Mouse (Mus musculus) midbrain, embryonic 13.5 days (tissue): ENCODE data around the gene Itpr2. TPM values are rescaled to one million over a fixed set of nuclear protein-coding genes. Genes with fewer than 3 reads are reported as not detected.

Source experiments
- ATAC-seq: fragments of 200-750 bp; cut with Nextera tagmentation; 2 replicates; pipeline ENCODE4 v1.8.0; 2017; ENCODE audit warnings: mild to moderate bottlenecking, moderate TSS enrichment, moderate library complexity
- H3K27ac ChIP-seq: fragments of 300-500 bp; sonication (generic); 2 replicates; pipeline ENCODE4 v1.5.1; 2015; ENCODE audit warnings: inconsistent platforms, mild to moderate bottlenecking, moderate library complexity
- H3K27me3 ChIP-seq: fragments of 300-500 bp; sonication (generic); 2 replicates; pipeline ENCODE4 v1.6.1; 2015; ENCODE audit warnings: mild to moderate bottlenecking, inconsistent platforms
- H3K36me3 ChIP-seq: fragments of 300-500 bp; sonication (generic); 2 replicates; pipeline ENCODE4 v1.6.1; 2015; ENCODE audit warnings: mild to moderate bottlenecking, inconsistent platforms
- H3K4me1 ChIP-seq: fragments of 300-500 bp; sonication (generic); replicated peaks from 2 replicates; pipeline ENCODE4 v1.6.1; 2015; ENCODE audit warnings: inconsistent platforms
- H3K4me2 ChIP-seq: fragments of 300-500 bp; sonication (generic); replicated peaks from 2 replicates; pipeline ENCODE4 v1.6.1; 2015; ENCODE audit warnings: moderate library complexity, mild to moderate bottlenecking, inconsistent platforms
- H3K4me3 ChIP-seq: fragments of 300-500 bp; sonication (generic); replicated peaks from 2 replicates; pipeline ENCODE4 v1.5.1; 2015; ENCODE audit warnings: mild to moderate bottlenecking, inconsistent platforms
- H3K9ac ChIP-seq: fragments of 300-500 bp; sonication (generic); replicated peaks from 2 replicates; pipeline ENCODE4 v1.6.1; 2015; ENCODE audit warnings: mild to moderate bottlenecking, inconsistent platforms
- H3K9me3 ChIP-seq: fragments of 300-500 bp; sonication (generic); 2 replicates; pipeline ENCODE4 v1.6.1; 2016; ENCODE audit warnings: mild to moderate bottlenecking, inconsistent platforms
- WGBS: fragments of 180-500 bp; shearing (Covaris S2); methylation state at CpG from one replicate; pipeline ENCODE4 v1.1.7; 2015; 5-methylcytosine and 5-hydroxymethylcytosine counted together
- polyA plus RNA-seq: library from polyadenylated mRNA; unstranded; fragments of >200 nt; fragmentation: Nextera tagmentation; extraction: Ambion mirVana; gene quantifications from 2 replicates; pipeline ENCODE4 v1.2.1, GENCODE M21; 2015

The Itpr2 gene
- polyA plus RNA-seq, 1 experiment from 2014 or later: 4.5 TPM

DNA sequence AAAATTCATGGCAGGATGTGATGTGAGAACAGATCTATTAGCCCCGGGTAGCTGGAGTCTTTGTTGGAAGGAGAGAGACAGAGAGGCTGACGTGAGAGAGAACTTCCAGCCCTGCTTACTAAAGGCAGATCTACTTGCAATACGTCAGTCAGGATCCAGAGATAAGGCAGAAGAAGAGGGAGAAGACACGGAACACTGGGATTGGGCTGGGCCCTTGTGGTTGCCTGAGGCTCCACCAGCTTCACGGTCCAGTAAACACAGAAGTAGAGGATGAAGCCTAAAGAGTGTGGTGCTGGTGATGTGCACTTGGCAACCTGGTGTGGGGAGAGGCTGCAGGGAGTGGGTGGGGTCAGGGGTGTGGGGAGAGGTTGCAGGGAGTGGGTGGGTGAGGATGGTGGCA is 349.2 kb downstream of the Itpr2 start:
- H3K4me3 ChIP-seq: no peak overlapping the region
- no peaks in the 10 kb centered on the region for H3K4me1 ChIP-seq
- H3K9me3 ChIP-seq: no peaks in the 10 kb centered on the region
- no peak for ATAC-seq
- no peaks in the 10 kb centered on the region for H3K27me3 ChIP-seq
- H3K4me2 ChIP-seq: no peak overlapping the region
- H3K9ac ChIP-seq: no peak overlapping the region
- WGBS: 74% methylated on average over 5 of the region's 5 CpGs
- no peak overlapping the region for H3K27ac ChIP-seq
- H3K36me3 ChIP-seq: no peaks in the 10 kb centered on the region

DNA sequence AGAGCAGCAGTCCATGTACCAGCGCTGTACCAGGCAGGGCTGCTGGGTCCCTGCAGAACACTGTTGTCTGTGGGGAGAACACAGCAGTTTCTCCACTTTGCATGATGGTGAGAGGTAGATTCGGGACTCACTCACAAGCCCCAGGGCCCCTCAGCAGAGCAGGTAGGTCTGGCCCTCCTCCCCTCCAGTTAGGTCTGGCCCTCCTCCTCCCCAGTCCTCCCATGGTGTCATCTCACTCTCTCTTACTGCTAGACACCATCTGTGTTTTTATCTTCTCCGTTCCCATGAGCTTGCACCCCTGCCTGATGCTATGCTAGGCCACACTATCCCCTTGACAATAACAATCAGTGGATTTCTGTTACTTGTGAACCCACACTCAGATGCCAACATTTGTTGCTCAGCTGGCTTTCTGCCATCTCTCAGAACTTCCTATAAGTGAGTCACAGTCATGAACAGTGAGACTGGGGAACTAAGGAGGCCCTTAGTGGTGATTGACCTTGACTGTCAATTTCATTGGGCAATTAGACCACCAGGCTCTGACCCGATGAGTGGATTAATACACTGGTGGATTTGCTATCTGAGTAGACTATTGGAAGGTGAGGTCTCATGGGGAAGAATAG is 360.9 kb downstream of the Itpr2 start:
- H3K27me3 ChIP-seq: no peaks in the 10 kb centered on the region
- H3K4me1 ChIP-seq: peaks cover 17% of the 10 kb centered on the region
- H3K27ac ChIP-seq: no peak overlapping the region
- ATAC-seq: no peak
- no peak overlapping the region for H3K4me2 ChIP-seq
- 84% methylated on average over 4 of the region's 4 CpGs for WGBS
- peaks cover 8% of the 10 kb centered on the region; the same call in 1 of the 2 replicates for H3K9me3 ChIP-seq
- no peak overlapping the region for H3K9ac ChIP-seq
- no peak overlapping the region for H3K4me3 ChIP-seq
- peaks cover 2% of the 10 kb centered on the region; the same call in 1 of the 2 replicates for H3K36me3 ChIP-seq

DNA sequence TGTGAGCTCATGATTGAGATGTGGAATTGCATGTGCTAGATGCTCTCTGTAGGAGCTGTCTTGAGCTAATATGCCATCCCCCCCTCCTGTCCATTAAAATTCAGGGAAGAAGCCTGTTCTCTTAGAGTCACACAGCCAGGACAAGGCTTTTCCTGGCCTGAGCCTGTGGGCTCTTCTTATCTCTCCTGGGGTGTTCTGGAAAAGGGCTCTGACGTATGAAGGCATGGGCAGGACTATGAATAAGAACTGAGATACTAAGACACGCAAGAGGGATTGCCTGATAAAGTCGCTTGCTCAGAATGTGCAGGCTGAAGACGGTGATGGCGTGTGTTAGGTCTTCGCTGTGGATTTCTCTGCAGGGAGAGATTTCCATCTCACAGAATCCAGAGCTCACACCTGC is 361.9 kb downstream of the Itpr2 start:
- H3K9ac ChIP-seq: no peak overlapping the region
- H3K36me3 ChIP-seq: no peaks in the 10 kb centered on the region
- peaks cover 25% of the 10 kb centered on the region for H3K4me1 ChIP-seq
- no peak for ATAC-seq
- WGBS: 76% methylated on average over 6 of the region's 6 CpGs
- H3K27ac ChIP-seq: no peak overlapping the region
- H3K4me2 ChIP-seq: no peak overlapping the region
- H3K9me3 ChIP-seq: 0 out of 2 replicates have a peak, but pooled peaks cover 4% of the 10 kb centered on the region
- no peaks in the 10 kb centered on the region for H3K27me3 ChIP-seq
- H3K4me3 ChIP-seq: no peak overlapping the region

DNA sequence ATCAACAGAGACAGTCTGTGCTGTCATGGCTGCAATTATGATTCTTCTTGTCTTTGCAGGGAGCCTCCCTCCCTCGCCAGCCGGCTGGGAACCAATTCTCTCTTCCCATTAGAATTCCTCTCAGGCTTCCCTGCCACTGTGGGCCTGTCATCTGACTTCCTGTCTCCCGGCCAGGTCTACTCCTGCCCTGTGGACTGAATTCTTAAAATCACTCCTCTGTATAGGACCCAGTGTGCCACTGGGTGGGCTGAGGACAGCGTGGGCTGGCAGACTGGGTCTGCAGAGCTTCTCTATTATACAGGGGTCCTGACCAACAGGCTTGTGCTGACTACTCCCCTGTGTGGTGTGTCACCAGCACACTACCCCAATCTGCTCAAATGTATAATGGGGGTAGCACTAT is 365.4 kb downstream of the Itpr2 start:
- Histone ChIP-seq H3K27me3 (no peaks in the 10 kb centered on the region), H3K4me2 (peak overlapping the region; percentile 34), H3K36me3 (no peaks in the 10 kb centered on the region), H3K9me3 (no peaks in the 10 kb centered on the region), H3K9ac (peak overlapping the region; percentile 15; the same call in 1 of the 2 replicates), H3K27ac (peak overlapping the region; percentile 71), H3K4me3 (no peak overlapping the region), H3K4me1 (peaks cover 38% of the 10 kb centered on the region)
- ATAC-seq: peak; percentile 89
- WGBS: 21% methylated on average over 4 of the region's 4 CpGs

DNA sequence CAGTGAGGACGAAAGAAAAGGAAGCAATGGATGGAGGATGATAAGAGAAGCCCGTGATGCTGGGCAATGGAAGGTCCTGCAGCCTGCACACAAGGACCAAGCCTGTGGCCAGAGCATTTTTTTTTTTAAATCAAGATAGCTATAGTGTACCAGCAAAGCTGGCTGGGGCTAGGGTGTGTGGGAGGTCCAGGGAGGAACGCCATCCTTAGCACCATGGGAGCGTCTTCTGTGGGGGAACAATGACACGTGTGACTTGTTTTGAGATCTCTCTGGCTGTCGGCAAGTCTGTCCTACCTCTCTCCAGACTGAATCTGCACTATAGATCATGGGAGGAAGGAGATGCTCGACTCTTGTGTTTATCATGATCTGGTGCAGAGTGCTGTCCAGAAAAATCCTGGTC is 365.8 kb downstream of the Itpr2 start:
- Histone ChIP-seq H3K9me3 (no peaks in the 10 kb centered on the region), H3K4me1 (peaks cover 38% of the 10 kb centered on the region), H3K9ac (peak overlapping the region; percentile 15; the same call in 1 of the 2 replicates), H3K4me2 (peak overlapping the region; percentile 34), H3K36me3 (no peaks in the 10 kb centered on the region), H3K27me3 (no peaks in the 10 kb centered on the region), H3K4me3 (no peak overlapping the region), H3K27ac (peak overlapping the region; percentile 71)
- 33% methylated on average over 7 of the region's 7 CpGs for WGBS
- ATAC-seq: peak; percentile 55

DNA sequence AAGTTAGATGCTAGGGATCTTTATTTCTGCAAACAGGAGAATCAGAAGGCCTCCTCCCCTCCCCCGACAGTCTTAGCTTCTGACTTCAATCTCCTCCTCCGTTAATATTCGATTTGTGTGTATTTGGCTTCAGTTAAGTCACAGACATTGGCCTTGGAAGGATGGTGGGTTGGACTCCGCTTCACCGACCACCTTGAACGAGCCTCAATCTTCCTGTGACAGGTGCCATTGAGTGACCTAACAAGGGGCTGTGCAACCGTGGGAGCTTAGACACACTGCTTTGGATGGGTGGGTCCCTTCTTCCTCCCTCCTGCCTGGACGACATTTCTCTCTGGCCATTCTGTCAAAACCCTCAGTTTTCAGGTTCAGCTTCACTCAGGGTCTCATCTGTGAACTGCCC is 366.7 kb downstream of the Itpr2 start:
- no peak overlapping the region for H3K4me3 ChIP-seq
- H3K36me3 ChIP-seq: no peaks in the 10 kb centered on the region
- peaks cover 38% of the 10 kb centered on the region for H3K4me1 ChIP-seq
- H3K27ac ChIP-seq: peak overlapping the region; percentile 71; the same call in 1 of the 2 replicates
- H3K9ac ChIP-seq: no peak overlapping the region
- ATAC-seq: no peak
- no peaks in the 10 kb centered on the region for H3K9me3 ChIP-seq
- H3K27me3 ChIP-seq: no peaks in the 10 kb centered on the region
- no peak overlapping the region for H3K4me2 ChIP-seq
- 64% methylated on average over 8 of the region's 8 CpGs for WGBS

DNA sequence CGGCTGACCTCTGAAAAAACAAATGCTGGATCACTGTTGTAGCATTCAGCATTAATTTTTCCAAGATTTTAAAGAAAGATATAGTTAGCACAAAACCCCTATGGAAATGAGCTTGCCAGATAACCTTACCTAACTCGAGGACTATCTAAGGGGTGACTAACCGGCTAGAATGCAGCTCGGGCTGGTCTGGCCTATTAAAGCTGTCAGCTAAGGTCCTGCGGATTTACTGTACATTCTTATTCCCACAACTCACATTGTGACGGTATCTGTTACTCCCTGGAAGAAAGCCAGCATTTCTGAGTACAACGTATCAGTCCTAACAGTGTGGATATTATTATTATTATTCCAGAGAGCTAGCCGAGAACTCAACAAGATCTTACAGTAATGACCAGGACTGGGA is 368.1 kb downstream of the Itpr2 start:
- Histone ChIP-seq H3K4me1 (peaks cover 38% of the 10 kb centered on the region), H3K36me3 (no peaks in the 10 kb centered on the region), H3K9ac (no peak overlapping the region), H3K9me3 (no peaks in the 10 kb centered on the region), H3K4me2 (no peak overlapping the region), H3K27ac (no peak overlapping the region), H3K27me3 (no peaks in the 10 kb centered on the region), H3K4me3 (no peak overlapping the region)
- no peak for ATAC-seq
- 69% methylated on average over 8 of the region's 8 CpGs for WGBS

DNA sequence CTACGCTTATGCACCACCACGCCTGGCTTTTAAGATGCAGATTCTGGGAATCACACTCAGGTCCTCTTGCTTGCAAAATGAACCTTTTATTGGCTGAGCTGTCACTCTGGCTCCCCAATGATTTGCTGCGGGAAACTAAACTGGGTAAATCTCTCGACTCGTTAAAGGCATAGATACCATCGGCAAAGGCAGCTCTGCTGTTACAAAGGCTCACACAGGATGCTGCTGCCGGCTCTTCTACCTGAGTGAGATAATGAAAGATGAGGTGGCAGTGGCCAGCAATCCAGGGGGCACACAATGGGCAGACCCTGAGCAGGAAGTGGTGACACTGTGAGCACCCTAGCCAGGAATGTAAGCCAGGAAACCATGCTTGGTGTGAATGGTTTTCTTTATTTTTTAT is 373.0 kb downstream of the Itpr2 start:
- no peak for ATAC-seq
- Histone ChIP-seq H3K4me2 (no peak overlapping the region), H3K4me3 (no peak overlapping the region), H3K27ac (no peak overlapping the region), H3K4me1 (peaks cover 8% of the 10 kb centered on the region; the same call in 1 of the 2 replicates), H3K27me3 (no peaks in the 10 kb centered on the region), H3K36me3 (no peaks in the 10 kb centered on the region), H3K9ac (no peak overlapping the region), H3K9me3 (no peaks in the 10 kb centered on the region)
- 84% methylated on average over 7 of the region's 7 CpGs for WGBS

DNA sequence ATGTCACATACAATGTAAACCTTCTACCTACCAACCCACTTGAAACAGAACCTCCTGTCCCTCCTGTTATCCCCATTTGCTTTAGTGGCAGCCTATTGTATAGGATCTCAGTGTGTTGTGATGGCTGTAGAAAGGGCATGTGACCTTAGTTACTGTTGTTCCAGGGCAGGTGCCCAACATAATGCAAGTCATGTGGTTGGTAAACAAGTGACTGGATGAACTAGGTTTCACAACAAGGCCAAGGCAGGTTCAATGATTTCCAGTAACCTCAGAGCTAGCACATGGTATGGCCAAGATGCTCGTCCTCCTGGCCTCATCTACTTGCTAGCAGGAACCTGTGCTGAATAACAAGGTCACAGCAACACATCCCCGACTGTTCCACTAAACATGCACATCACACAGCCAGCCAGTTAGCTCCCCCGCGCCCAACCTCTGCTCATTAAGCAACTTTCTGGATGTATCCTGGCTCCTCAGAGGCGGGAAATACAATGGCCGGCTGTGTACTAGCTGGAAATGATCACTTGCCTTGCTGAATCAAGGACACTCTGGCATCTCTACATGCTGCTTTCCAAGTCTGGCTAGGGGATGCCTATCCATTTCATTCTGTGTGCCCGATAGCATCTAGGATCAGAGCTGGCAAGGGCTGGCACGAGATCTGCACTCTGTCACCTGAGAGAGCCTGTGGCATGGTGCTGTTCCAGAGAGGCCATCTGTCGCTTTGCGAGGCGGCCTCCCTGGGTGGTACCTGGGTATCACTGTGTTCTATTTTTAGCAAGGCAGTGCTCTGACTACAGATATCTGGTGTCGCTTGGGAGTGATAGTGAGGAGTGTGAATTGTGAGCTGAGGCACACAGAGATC is 375.0 kb downstream of the Itpr2 start:
- no peak for ATAC-seq
- Histone ChIP-seq H3K9me3 (no peaks in the 10 kb centered on the region), H3K4me2 (no peak overlapping the region), H3K4me1 (no peaks in the 10 kb centered on the region), H3K27me3 (no peaks in the 10 kb centered on the region), H3K36me3 (no peaks in the 10 kb centered on the region), H3K4me3 (no peak overlapping the region), H3K9ac (no peak overlapping the region), H3K27ac (no peak overlapping the region)
- WGBS: 85% methylated on average over 12 of the region's 12 CpGs

DNA sequence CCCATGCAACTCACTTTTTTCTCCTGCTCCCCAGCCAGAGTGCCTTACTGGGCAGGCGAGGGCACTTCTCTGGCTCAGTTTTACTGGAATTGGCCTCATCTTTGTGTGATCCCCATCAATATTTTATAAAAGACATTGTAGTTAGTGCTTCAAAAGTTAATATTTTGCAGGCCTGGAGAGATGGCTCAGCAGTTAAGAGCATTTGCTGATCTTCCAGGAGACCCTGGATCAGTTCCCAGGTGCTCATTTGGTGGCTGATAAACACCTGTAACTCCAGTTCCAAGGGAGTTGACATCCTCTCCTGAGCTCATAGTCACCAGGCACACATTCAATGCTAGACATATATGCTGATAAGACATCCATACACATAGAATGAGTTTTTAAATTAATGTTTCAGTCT is 376.4 kb downstream of the Itpr2 start:
- no peak overlapping the region for H3K27ac ChIP-seq
- H3K36me3 ChIP-seq: no peaks in the 10 kb centered on the region
- no peak overlapping the region for H3K4me2 ChIP-seq
- no peak for ATAC-seq
- H3K4me1 ChIP-seq: no peaks in the 10 kb centered on the region
- no peak overlapping the region for H3K9ac ChIP-seq
- H3K4me3 ChIP-seq: no peak overlapping the region
- 94% methylated on average over 1 of the region's 1 CpGs for WGBS
- H3K27me3 ChIP-seq: no peaks in the 10 kb centered on the region
- no peaks in the 10 kb centered on the region for H3K9me3 ChIP-seq

DNA sequence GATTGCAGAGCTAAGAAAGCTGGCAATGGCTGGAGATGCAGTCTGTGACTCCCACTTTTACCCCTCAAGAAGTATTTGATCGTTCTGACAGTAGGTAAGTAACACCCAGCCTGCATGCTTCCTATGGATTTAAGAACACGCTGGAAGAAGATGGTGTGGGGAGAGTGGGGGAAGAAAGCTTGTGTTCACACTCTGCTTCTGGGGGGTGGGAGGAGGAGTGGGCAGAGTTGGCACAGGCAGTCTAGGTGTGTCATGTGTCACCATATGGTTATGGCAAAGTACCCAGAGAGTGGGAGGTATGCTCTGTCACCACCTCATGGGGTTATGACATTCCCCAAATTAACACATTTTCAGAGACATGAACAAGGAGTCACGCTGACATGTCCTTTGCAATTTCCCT is 377.5 kb downstream of the Itpr2 start:
- no peak overlapping the region for H3K4me3 ChIP-seq
- no peak for ATAC-seq
- 87% methylated on average over 3 of the region's 3 CpGs for WGBS
- H3K4me1 ChIP-seq: no peaks in the 10 kb centered on the region
- H3K27ac ChIP-seq: no peak overlapping the region
- H3K9me3 ChIP-seq: no peaks in the 10 kb centered on the region
- no peaks in the 10 kb centered on the region for H3K36me3 ChIP-seq
- H3K27me3 ChIP-seq: no peaks in the 10 kb centered on the region
- H3K4me2 ChIP-seq: no peak overlapping the region
- no peak overlapping the region for H3K9ac ChIP-seq

DNA sequence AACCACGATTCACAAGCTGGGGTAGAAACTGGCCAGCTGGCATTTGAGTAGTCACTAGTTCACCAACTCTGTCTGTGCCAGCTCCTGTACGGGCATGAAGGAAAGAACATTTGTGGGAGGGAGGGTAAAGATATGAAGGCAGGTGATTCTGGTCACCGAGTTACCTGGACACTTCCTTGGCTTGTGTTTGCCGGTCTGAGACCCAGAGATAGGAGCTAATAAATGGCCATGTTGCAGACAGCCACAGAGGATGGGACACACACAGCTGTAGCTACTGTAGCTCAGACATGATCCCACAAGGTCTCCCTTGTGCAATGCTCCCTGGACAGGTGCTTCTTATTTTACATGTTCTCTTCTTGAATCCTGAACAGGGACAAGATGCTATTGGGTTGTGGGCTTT is 378.4 kb downstream of the Itpr2 start:
- Histone ChIP-seq H3K36me3 (no peaks in the 10 kb centered on the region), H3K27ac (no peak overlapping the region), H3K4me3 (no peak overlapping the region), H3K9ac (no peak overlapping the region), H3K9me3 (no peaks in the 10 kb centered on the region), H3K27me3 (no peaks in the 10 kb centered on the region), H3K4me1 (no peaks in the 10 kb centered on the region), H3K4me2 (no peak overlapping the region)
- WGBS: 93% methylated on average over 4 of the region's 4 CpGs
- no peak for ATAC-seq
